Mouse (Mus musculus) gastrocnemius, postnatal 14 days (tissue): ENCODE measurements around the gene Cacna1f. TPM values are rescaled to one million over a fixed set of nuclear protein-coding genes. Genes with fewer than 3 reads are reported as not detected.

Experiments
- DNase-seq: peaks from one replicate; pipeline ENCODE4 v3.0.0; 2021; ENCODE audit warnings: mixed read lengths
- intact Hi-C: fragments of 180-260 bp; cut with DNase I; formaldehyde crosslinking; loops from one replicate; pipeline ENCODE4 v1.15.1; 2025; ENCODE audit warnings: low total_unique reads
- total RNA-seq, 2 experiments: library from RNA; stranded (reverse); gene quantifications; 2 replicates each; pipeline ENCODE4 v1.2.3; 2021

The Cacna1f gene
- total RNA-seq, 2 experiments from 2014 or later, result not detected

GRCm38 (mm10) chrX:7610536-7611258 lies 3.8 kb downstream of the Cacna1f start:
- DNase-seq, result no peak
- intact Hi-C loops, result no loop called here

GRCm38 (mm10) chrX:7617889-7618551 lies 11.1 kb downstream of the Cacna1f start:
- intact Hi-C loops, result no loop called here
- DNase-seq, result no peak

- no peak for DNase-seq
- intact Hi-C loops, result no loop called here
Observed at GRCm38 (mm10) chrX:7632560-7632959, 25.7 kb downstream of the Cacna1f start.

GRCm38 (mm10) chrX:7635101-7635500 lies 28.2 kb downstream of the Cacna1f start:
- intact Hi-C loops, result no loop called here
- DNase-seq, result no peak

- DNase-seq, result peak; percentile 56
- intact Hi-C loops, result no loop called here
Observed at GRCm38 (mm10) chrX:7638401-7639091, 31.7 kb downstream of the Cacna1f start, which contains the start of gene Syp. TSS of gene Syp (plus strand) at chrX:7638471.

- DNase-seq, result no peak
- intact Hi-C loops, result loop anchor here (5.0 kb wide), 1 partner anchor 48 kb away; no protein-coding TSS in a partner anchor
Observed at GRCm38 (mm10) chrX:7639536-7640325, 32.8 kb downstream of the Cacna1f start.

- DNase-seq, result no peak
Observed at GRCm38 (mm10) chrX:7640785-7641184, 33.9 kb downstream of the Cacna1f start.

GRCm38 (mm10) chrX:7645349-7645748 lies 38.5 kb downstream of the Cacna1f start:
- intact Hi-C loops, result no loop called here

More at GRCm38 (mm10) chrX:7640785-7641184, 33.9 kb downstream of the Cacna1f start:
- intact Hi-C loops, result loop anchor here (5.0 kb wide), 1 partner anchor 47 kb away; no protein-coding TSS in a partner anchor

GRCm38 (mm10) chrX:7648671-7649304 lies 41.9 kb downstream of the Cacna1f start:
- peak; percentile 82 for DNase-seq
- intact Hi-C loops, result no loop called here

More at GRCm38 (mm10) chrX:7645349-7645748, 38.5 kb downstream of the Cacna1f start:
- peak; percentile 70 for DNase-seq

GRCm38 (mm10) chrX:7657221-7657639 lies 50.3 kb downstream of the Cacna1f start, which contains the start of gene Prickle3:
TSS of gene Prickle3 (plus strand) at chrX:7657260.
- intact Hi-C loops, result no loop called here
- peak; percentile 60 for DNase-seq

- intact Hi-C loops, result no loop called here
- peak; percentile 37 for DNase-seq
Observed at GRCm38 (mm10) chrX:7658031-7658784, 51.3 kb downstream of the Cacna1f start.

GRCm38 (mm10) chrX:7658785-7659589 lies 52.1 kb downstream of the Cacna1f start:
- no peak for DNase-seq

GRCm38 (mm10) chrX:7661086-7661485 lies 54.2 kb downstream of the Cacna1f start:
- intact Hi-C loops, result no loop called here

More at GRCm38 (mm10) chrX:7658785-7659589, 52.1 kb downstream of the Cacna1f start:
- intact Hi-C loops, result no loop called here

GRCm38 (mm10) chrX:7662936-7663335 lies 56.1 kb downstream of the Cacna1f start:
- no peak for DNase-seq
- intact Hi-C loops, result no loop called here

More at GRCm38 (mm10) chrX:7661086-7661485, 54.2 kb downstream of the Cacna1f start:
- DNase-seq, result no peak

- DNase-seq, result no peak
- intact Hi-C loops, result no loop called here
Observed at GRCm38 (mm10) chrX:7664791-7665190, 57.9 kb downstream of the Cacna1f start.

- no peak for DNase-seq
- intact Hi-C loops, result no loop called here
Observed at GRCm38 (mm10) chrX:7665739-7666502, 59.0 kb downstream of the Cacna1f start.
